Mouse (Mus musculus): Measurements from ENCODE around the gene Naa80. TPM values are rescaled to one million over a fixed set of nuclear protein-coding genes. Genes with fewer than 3 reads are reported as not detected.

Gene Naa80
- polyA plus RNA-seq, 1 experiment from 2014 or later, result 19.1 TPM

GRCm38 (mm10) chr9:107605041-107605661 lies 26.5 kb downstream of the Naa80 start:
- H3K9ac ChIP-seq (replicated peaks), result peak overlapping the region; percentile 49

GRCm38 (mm10) chr9:107606591-107606990 lies 27.9 kb downstream of the Naa80 start:
- Histone ChIP-seq H3K9me3 (no peaks in the 10 kb centered on the region), H3K27ac (no peak overlapping the region), H3K27me3 (no peaks in the 10 kb centered on the region), H3K36me3 (no peaks in the 10 kb centered on the region), H3K4me2 (replicated peaks) (no peak overlapping the region), H3K4me3 (replicated peaks) (no peak overlapping the region), H3K4me1 (replicated peaks) (peaks cover 64% of the 10 kb centered on the region), H3K9ac (replicated peaks) (no peak overlapping the region)
- WGBS, result 18% methylated on average over 9 of the region's 9 CpGs
- ATAC-seq, result no peak

More at GRCm38 (mm10) chr9:107605041-107605661, 26.5 kb downstream of the Naa80 start:
- Histone ChIP-seq H3K4me2 (replicated peaks) (peak overlapping the region; percentile 15), H3K4me3 (replicated peaks) (no peak overlapping the region), H3K27me3 (no peaks in the 10 kb centered on the region), H3K27ac (no peak overlapping the region; the same call in 1 of the 2 replicates), H3K36me3 (no peaks in the 10 kb centered on the region), H3K4me1 (replicated peaks) (peaks cover 59% of the 10 kb centered on the region), H3K9me3 (no peaks in the 10 kb centered on the region)
- 37% methylated on average over 23 of the region's 23 CpGs for WGBS
- ATAC-seq, result no peak

- H3K4me1 ChIP-seq (replicated peaks), result peaks cover 69% of the 10 kb centered on the region
- H3K4me3 ChIP-seq (replicated peaks), result no peak overlapping the region
- no peak overlapping the region for H3K4me2 ChIP-seq (replicated peaks)
- no peaks in the 10 kb centered on the region for H3K9me3 ChIP-seq
- H3K36me3 ChIP-seq, result no peaks in the 10 kb centered on the region
- no peak overlapping the region for H3K9ac ChIP-seq (replicated peaks)
- no peaks in the 10 kb centered on the region for H3K27me3 ChIP-seq
- ATAC-seq, result no peak
- WGBS, result 78% methylated on average over 2 of the region's 2 CpGs
- H3K27ac ChIP-seq, result no peak overlapping the region
These were observed 28.3 kb downstream of the Naa80 start for GRCm38 (mm10) chr9:107607036-107607435.

- Histone ChIP-seq H3K9me3 (no peaks in the 10 kb centered on the region), H3K36me3 (no peaks in the 10 kb centered on the region), H3K4me1 (replicated peaks) (peaks cover 66% of the 10 kb centered on the region), H3K4me2 (replicated peaks) (no peak overlapping the region), H3K4me3 (replicated peaks) (no peak overlapping the region), H3K9ac (replicated peaks) (no peak overlapping the region), H3K27ac (no peak overlapping the region), H3K27me3 (no peaks in the 10 kb centered on the region)
- ATAC-seq, result no peak
- 60% methylated on average over 9 of the region's 9 CpGs for WGBS
These were observed 29.1 kb downstream of the Naa80 start for GRCm38 (mm10) chr9:107607653-107608245.

- Histone ChIP-seq H3K9me3 (no peaks in the 10 kb centered on the region), H3K9ac (replicated peaks) (no peak within 1 kb of the TSS), H3K4me1 (replicated peaks) (peaks cover 71% of the 10 kb centered on the region), H3K27ac (no peak within 1 kb of the TSS), H3K36me3 (peaks cover 4% of the 10 kb centered on the region), H3K27me3 (no peaks in the 10 kb centered on the region), H3K4me2 (replicated peaks) (no peak within 1 kb of the TSS), H3K4me3 (replicated peaks) (no peak within 1 kb of the TSS)
- ATAC-seq, result no peak
- WGBS, result 39% methylated on average over 12 of the region's 12 CpGs
These were observed 30.2 kb downstream of the Naa80 start, which contains the start of gene Sema3b for GRCm38 (mm10) chr9:107608741-107609432. TSS of gene Sema3b (minus strand) at chr9:107609229.

GRCm38 (mm10) chr9:107609433-107609830 lies 30.7 kb downstream of the Naa80 start:
- H3K27ac ChIP-seq, result no peak overlapping the region
- peaks cover 9% of the 10 kb centered on the region for H3K36me3 ChIP-seq
- ATAC-seq, result no peak
- H3K27me3 ChIP-seq, result no peaks in the 10 kb centered on the region
- 62% methylated on average over 4 of the region's 4 CpGs for WGBS
- H3K9me3 ChIP-seq, result no peaks in the 10 kb centered on the region
- H3K9ac ChIP-seq (replicated peaks), result no peak overlapping the region
- peaks cover 67% of the 10 kb centered on the region for H3K4me1 ChIP-seq (replicated peaks)
- H3K4me2 ChIP-seq (replicated peaks), result no peak overlapping the region
- no peak overlapping the region for H3K4me3 ChIP-seq (replicated peaks)

GRCm38 (mm10) chr9:107611456-107612190 lies 32.9 kb downstream of the Naa80 start:
- 75% methylated on average over 6 of the region's 6 CpGs for WGBS
- Histone ChIP-seq H3K9me3 (no peaks in the 10 kb centered on the region), H3K27me3 (no peaks in the 10 kb centered on the region), H3K9ac (replicated peaks) (peak overlapping the region; percentile 80), H3K4me1 (replicated peaks) (peaks cover 57% of the 10 kb centered on the region), H3K27ac (peak overlapping the region; percentile 99), H3K4me3 (replicated peaks) (peak overlapping the region; percentile 33; the same call in 1 of the 2 replicates), H3K36me3 (peaks cover 31% of the 10 kb centered on the region), H3K4me2 (replicated peaks) (peak overlapping the region; percentile 62)
- no peak for ATAC-seq

- H3K4me1 ChIP-seq (replicated peaks), result peaks cover 51% of the 10 kb centered on the region
These were observed 33.7 kb downstream of the Naa80 start for GRCm38 (mm10) chr9:107612191-107612944.

GRCm38 (mm10) chr9:107612945-107613569 lies 34.4 kb downstream of the Naa80 start:
- Histone ChIP-seq H3K27me3 (no peaks in the 10 kb centered on the region), H3K36me3 (peaks cover 45% of the 10 kb centered on the region), H3K9ac (replicated peaks) (no peak overlapping the region), H3K9me3 (no peaks in the 10 kb centered on the region), H3K4me1 (replicated peaks) (peaks cover 45% of the 10 kb centered on the region), H3K27ac (peak overlapping the region; percentile 99), H3K4me2 (replicated peaks) (peak overlapping the region; percentile 62), H3K4me3 (replicated peaks) (peak overlapping the region; percentile 33)
- WGBS, result 11% methylated on average over 12 of the region's 12 CpGs
- ATAC-seq, result peak; percentile 29; the same call in 1 of the 2 replicates

More at GRCm38 (mm10) chr9:107612191-107612944, 33.7 kb downstream of the Naa80 start:
- Histone ChIP-seq H3K36me3 (peaks cover 38% of the 10 kb centered on the region), H3K27me3 (no peaks in the 10 kb centered on the region), H3K4me2 (replicated peaks) (peak overlapping the region; percentile 62), H3K4me3 (replicated peaks) (peak overlapping the region; percentile 33), H3K9ac (replicated peaks) (peak overlapping the region; percentile 80), H3K27ac (peak overlapping the region; percentile 99), H3K9me3 (no peaks in the 10 kb centered on the region)
- WGBS, result 1% methylated on average over 45 of the region's 48 CpGs
- peak; percentile 94 for ATAC-seq

- H3K4me2 ChIP-seq (replicated peaks), result no peak overlapping the region
- H3K4me3 ChIP-seq (replicated peaks), result no peak overlapping the region
- no peaks in the 10 kb centered on the region for H3K27me3 ChIP-seq
- peak overlapping the region; percentile 10 for H3K9ac ChIP-seq (replicated peaks)
- peak overlapping the region; percentile 99 for H3K27ac ChIP-seq
- H3K9me3 ChIP-seq, result no peaks in the 10 kb centered on the region
- ATAC-seq, result no peak
- peaks cover 46% of the 10 kb centered on the region for H3K4me1 ChIP-seq (replicated peaks)
- peaks cover 65% of the 10 kb centered on the region for H3K36me3 ChIP-seq
- WGBS, result 53% methylated on average over 4 of the region's 4 CpGs
These were observed 36.3 kb downstream of the Naa80 start for GRCm38 (mm10) chr9:107615035-107615434.

- H3K4me3 ChIP-seq (replicated peaks), result no peak overlapping the region
- H3K27me3 ChIP-seq, result no peaks in the 10 kb centered on the region
- H3K9me3 ChIP-seq, result no peaks in the 10 kb centered on the region
- no peak for ATAC-seq
- 90% methylated on average over 2 of the region's 2 CpGs for WGBS
- peaks cover 77% of the 10 kb centered on the region for H3K36me3 ChIP-seq
- H3K4me1 ChIP-seq (replicated peaks), result peaks cover 33% of the 10 kb centered on the region
- H3K9ac ChIP-seq (replicated peaks), result no peak overlapping the region
- no peak overlapping the region for H3K27ac ChIP-seq
- no peak overlapping the region for H3K4me2 ChIP-seq (replicated peaks)
These were observed 38.8 kb downstream of the Naa80 start for GRCm38 (mm10) chr9:107617461-107617860.
